Mouse (Mus musculus) bone marrow macrophage, adult 2 months (primary cell): ENCODE measurements around the gene Slit3.

Source experiments
- CTCF ChIP-seq: IDR thresholded peaks from 2 replicates; pipeline ENCODE4 v1.5.1; 2012; ENCODE audit warnings: low read depth, mild to moderate bottlenecking, low read length, moderate library complexity
- POLR2A ChIP-seq: IDR thresholded peaks from 2 replicates; pipeline ENCODE4 v1.6.1; 2012; ENCODE audit warnings: mild to moderate bottlenecking, low read depth, low read length, borderline replicate concordance

- TF ChIP-seq CTCF, result no peak
- TF ChIP-seq POLR2A, result no peak
Measured at GRCm38 (mm10) chr11:35639428-35639827, 518.4 kb downstream of the Slit3 start.
